Mouse (Mus musculus) limb, embryonic 14.5 days (tissue): ENCODE results near the gene Lmx1b. TPM values are rescaled to one million over a fixed set of nuclear protein-coding genes. Genes with fewer than 3 reads are reported as not detected.

Experiments used
- ATAC-seq: fragments of 200-750 bp; cut with Nextera tagmentation; 2 replicates; pipeline ENCODE4 v1.8.0; 2017; ENCODE audit warnings: low read depth, moderate number of reproducible peaks, moderate TSS enrichment; ENCODE audit not compliant: low FRiP score
- DNase-seq: peaks from one replicate; pipeline ENCODE4 v3.0.0-alpha.2; 2015; ENCODE audit warnings: low spot score
- H3K27ac ChIP-seq: fragments of 300-500 bp; sonication (generic); replicated peaks from 2 replicates; pipeline ENCODE4 v1.5.1; 2014; ENCODE audit warnings: low read depth, mild to moderate bottlenecking, low read length, moderate library complexity, mixed read lengths
- H3K27me3 ChIP-seq: fragments of 300-500 bp; sonication (generic); 2 replicates; pipeline ENCODE4 v1.6.1; 2014; ENCODE audit warnings: low read length, mixed read lengths; ENCODE audit not compliant: control insufficient read depth, insufficient read depth
- H3K36me3 ChIP-seq: fragments of 300-500 bp; sonication (generic); 2 replicates; pipeline ENCODE4 v1.6.1; 2014; ENCODE audit warnings: mild to moderate bottlenecking, low read length, moderate library complexity, mixed read lengths; ENCODE audit not compliant: control insufficient read depth, insufficient read depth
- H3K4me1 ChIP-seq: fragments of 300-500 bp; sonication (generic); 2 replicates; pipeline ENCODE4 v1.6.1; 2014; ENCODE audit warnings: antibody characterized with exemption, low read length, mixed read lengths; ENCODE audit not compliant: control insufficient read depth, insufficient read depth
- H3K4me2 ChIP-seq: fragments of 300-500 bp; sonication (generic); replicated peaks from 2 replicates; pipeline ENCODE4 v1.6.1; 2014; ENCODE audit warnings: low read depth, mild to moderate bottlenecking, low read length, moderate library complexity; ENCODE audit not compliant: severe bottlenecking
- H3K4me3 ChIP-seq: fragments of 300-500 bp; sonication (generic); replicated peaks from 2 replicates; pipeline ENCODE4 v1.5.1; 2014; ENCODE audit warnings: low read length
- H3K9ac ChIP-seq: fragments of 300-500 bp; sonication (generic); 2 replicates; pipeline ENCODE4 v1.6.1; 2014; ENCODE audit warnings: mild to moderate bottlenecking, low read depth, low read length, moderate library complexity; ENCODE audit not compliant: severe bottlenecking
- H3K9me3 ChIP-seq: fragments of 300-500 bp; sonication (generic); 2 replicates; pipeline ENCODE4 v1.6.1; 2016; ENCODE audit warnings: low read length; ENCODE audit not compliant: control insufficient read depth
- POLR2A ChIP-seq: fragments of 200-500 bp; IDR thresholded peaks from 2 replicates; pipeline ENCODE4 v1.8.0; 2012; ENCODE audit warnings: inconsistent platforms, mild to moderate bottlenecking, moderate library complexity, borderline replicate concordance; ENCODE audit not compliant: insufficient read depth, insufficient read length; ENCODE audit errors: extremely low read depth
- WGBS: fragments of 180-500 bp; shearing (Covaris S2); extraction: QIAGEN DNeasy Blood & Tissue Kit; methylation state at CpG from one replicate; pipeline ENCODE4 v1.1.7; 2014; 5-methylcytosine and 5-hydroxymethylcytosine counted together
- polyA plus RNA-seq, 2 experiments: library from polyadenylated mRNA; depleted of rRNA in 1 of 2; stranded (reverse) in 1 of 2; unstranded in 1 of 2; fragments of >200 nt; fragmentation: Nextera tagmentation in 1 of 2; extraction: Ambion mirVana in 1 of 2; gene quantifications; 2 replicates each; pipeline versions ENCODE4 v1.2.1 to v1.2.3; 2012 to 2014

The Lmx1b gene
- polyA plus RNA-seq, 2 experiments: 6.3 to 28.3 TPM

- Histone ChIP-seq H3K4me1 (peaks cover 12% of the 10 kb centered on the region), H3K27ac (peak overlapping the region; percentile 89), H3K27me3 (peaks cover 61% of the 10 kb centered on the region), H3K36me3 (peaks cover 6% of the 10 kb centered on the region; the same call in 1 of the 2 replicates), H3K4me3 (peak overlapping the region; percentile 57), H3K9me3 (no peaks in the 10 kb centered on the region), H3K9ac (peak overlapping the region; percentile 95), H3K4me2 (peak overlapping the region; percentile 64)
- 45% methylated on average over 6 of the region's 6 CpGs for WGBS
- DNase-seq: no peak
- no peak for TF ChIP-seq POLR2A
- ATAC-seq: no peak
These were observed 2.1 kb downstream of the Lmx1b start for GRCm38 (mm10) chr2:33638141-33638733.

- Histone ChIP-seq H3K27ac (peak overlapping the region; percentile 89), H3K9me3 (no peaks in the 10 kb centered on the region), H3K4me2 (peak overlapping the region; percentile 64), H3K4me3 (peak overlapping the region; percentile 57), H3K4me1 (peaks cover 13% of the 10 kb centered on the region), H3K27me3 (peaks cover 61% of the 10 kb centered on the region), H3K36me3 (peaks cover 6% of the 10 kb centered on the region; the same call in 1 of the 2 replicates), H3K9ac (peak overlapping the region; percentile 95)
- TF ChIP-seq POLR2A: no peak
- WGBS: 12% methylated on average over 7 of the region's 7 CpGs
- ATAC-seq (no peak), DNase-seq (no peak)
These were observed 3.0 kb downstream of the Lmx1b start for GRCm38 (mm10) chr2:33637288-33637687.

GRCm38 (mm10) chr2:33636628-33637188 lies 3.6 kb downstream of the Lmx1b start:
- peak overlapping the region; percentile 65 for H3K27ac ChIP-seq
- H3K4me1 ChIP-seq: peaks cover 16% of the 10 kb centered on the region
- ATAC-seq (no peak), DNase-seq (no peak)
- peaks cover 6% of the 10 kb centered on the region; the same call in 1 of the 2 replicates for H3K36me3 ChIP-seq
- WGBS: 5% methylated on average over 26 of the region's 26 CpGs
- peak overlapping the region; percentile 95 for H3K9ac ChIP-seq
- peak overlapping the region; percentile 57 for H3K4me3 ChIP-seq
- peak overlapping the region; percentile 64 for H3K4me2 ChIP-seq
- no peaks in the 10 kb centered on the region for H3K9me3 ChIP-seq
- H3K27me3 ChIP-seq: peaks cover 61% of the 10 kb centered on the region
- no peak for TF ChIP-seq POLR2A

DNA sequence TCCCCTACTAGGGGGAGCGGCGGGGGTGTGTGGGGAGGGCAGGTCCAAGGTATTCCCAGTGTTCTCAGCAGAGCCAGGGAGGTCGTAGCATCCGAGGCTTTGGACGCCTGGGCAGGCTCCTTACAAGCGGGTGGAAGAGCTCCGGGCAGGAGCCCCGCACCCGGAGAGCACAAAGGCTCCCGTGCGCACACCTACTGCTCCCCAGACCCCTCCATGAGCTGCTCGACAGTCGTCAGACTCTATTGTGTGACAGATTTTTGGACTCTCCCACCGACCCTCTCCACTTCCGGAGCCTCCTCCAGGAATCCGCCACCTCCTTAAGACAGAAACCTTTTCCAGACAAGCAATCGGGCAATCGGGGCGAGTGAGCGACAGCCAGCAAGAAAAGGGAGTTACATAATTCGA lies 4.2 kb downstream of the Lmx1b start:
- ATAC-seq (no peak), DNase-seq (no peak)
- Histone ChIP-seq H3K27me3 (peaks cover 62% of the 10 kb centered on the region), H3K36me3 (peaks cover 6% of the 10 kb centered on the region; the same call in 1 of the 2 replicates), H3K27ac (peak overlapping the region; percentile 65), H3K4me3 (peak overlapping the region; percentile 57), H3K4me1 (peaks cover 22% of the 10 kb centered on the region), H3K9ac (peak overlapping the region; percentile 95), H3K4me2 (peak overlapping the region; percentile 64), H3K9me3 (no peaks in the 10 kb centered on the region)
- WGBS: 5% methylated on average over 21 of the region's 21 CpGs
- TF ChIP-seq POLR2A: no peak

DNA sequence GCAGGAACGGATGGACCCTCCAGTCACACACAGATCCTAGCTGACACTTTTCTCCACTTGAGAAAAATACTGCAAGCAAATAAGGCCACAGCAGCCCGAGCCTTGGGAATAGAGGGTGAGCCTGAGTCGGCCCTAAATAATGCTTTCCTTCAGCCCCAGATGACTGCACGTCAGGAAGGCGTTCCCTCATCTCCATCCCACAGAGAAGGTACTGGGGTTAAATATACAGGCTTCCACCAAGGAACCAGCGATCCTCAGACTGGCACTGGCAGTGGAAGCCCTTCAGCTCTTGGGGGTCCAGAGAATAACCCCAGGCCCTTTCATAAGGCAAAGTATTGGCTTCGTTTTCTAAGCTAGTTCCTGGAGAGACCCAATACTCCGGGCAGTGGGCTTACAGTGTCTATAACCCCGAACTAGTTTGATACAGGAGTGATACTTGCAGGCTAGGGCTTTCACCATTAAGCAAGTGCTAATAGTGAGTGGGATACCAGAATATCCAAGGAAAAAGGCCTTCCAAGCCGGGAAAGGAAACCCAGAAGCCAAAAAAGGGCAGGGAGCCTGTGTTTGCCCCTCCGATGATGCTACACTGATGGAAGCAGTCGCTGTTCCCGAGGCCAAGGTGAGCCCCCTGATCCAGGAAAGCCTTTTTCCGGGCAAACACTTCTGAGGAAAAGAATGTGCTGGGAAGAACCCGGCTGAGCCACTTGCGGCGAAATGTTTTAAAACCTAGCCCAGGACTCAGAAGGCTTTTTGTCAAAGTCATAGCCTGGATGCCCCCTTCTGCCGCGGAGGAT lies 4.8 kb downstream of the Lmx1b start:
- H3K27ac ChIP-seq: peak overlapping the region; percentile 65
- H3K9ac ChIP-seq: peak overlapping the region; percentile 95

More for the DNA sequence above, 4.8 kb downstream of the Lmx1b start:
- DNase-seq (no peak), ATAC-seq (no peak)
- Histone ChIP-seq H3K36me3 (peaks cover 6% of the 10 kb centered on the region; the same call in 1 of the 2 replicates), H3K27me3 (peaks cover 67% of the 10 kb centered on the region), H3K4me2 (peak overlapping the region; percentile 64), H3K4me1 (peaks cover 28% of the 10 kb centered on the region), H3K4me3 (peak overlapping the region; percentile 57), H3K9me3 (no peaks in the 10 kb centered on the region)
- TF ChIP-seq POLR2A: no peak
- 12% methylated on average over 19 of the region's 19 CpGs for WGBS
